Mouse (Mus musculus) heart, embryonic 14.5 days (tissue): ENCODE data around the gene Gm12216. TPM values are rescaled to one million over a fixed set of nuclear protein-coding genes. Genes with fewer than 3 reads are reported as not detected.

ENCODE experiments used
- ATAC-seq: fragments of 200-750 bp; cut with Nextera tagmentation; 2 replicates; pipeline ENCODE4 v1.8.0; 2017; ENCODE audit warnings: low read depth, moderate TSS enrichment; ENCODE audit not compliant: insufficient number of reproducible peaks, insufficient read depth, low FRiP score
- H3K27ac ChIP-seq, 2 experiments: fragments of 200-500 bp in 1 of 2; fragments of 300-500 bp in 1 of 2; sonication (generic) in 1 of 2; replicated peaks in 1 of 2; 2 replicates each; pipeline ENCODE4 v1.5.1; 2012 to 2014; ENCODE audit warnings: low read depth in 2 of 2, low read length in 2 of 2, control low read depth in 1 of 2, mild to moderate bottlenecking in 1 of 2, mixed read lengths in 1 of 2; ENCODE audit not compliant: control insufficient read depth in 1 of 2, insufficient read depth in 1 of 2
- H3K27me3 ChIP-seq: fragments of 300-500 bp; sonication (generic); 2 replicates; pipeline ENCODE4 v1.6.1; 2014; ENCODE audit warnings: mild to moderate bottlenecking, low read length, control low read depth; ENCODE audit not compliant: control insufficient read depth, insufficient read depth
- H3K36me3 ChIP-seq: fragments of 300-500 bp; sonication (generic); 2 replicates; pipeline ENCODE4 v1.6.1; 2014; ENCODE audit warnings: mild to moderate bottlenecking, control low read depth, low read length, mixed read lengths; ENCODE audit not compliant: control insufficient read depth, insufficient read depth
- H3K4me1 ChIP-seq, 2 experiments: fragments of 200-500 bp in 1 of 2; fragments of 300-500 bp in 1 of 2; sonication (generic) in 1 of 2; 2 replicates each; pipeline ENCODE4 v1.6.1; 2012 to 2014; ENCODE audit warnings: low read length in 2 of 2, control low read depth in 1 of 2, mixed read lengths in 1 of 2; ENCODE audit not compliant: control insufficient read depth in 2 of 2, insufficient read depth in 2 of 2
- H3K4me2 ChIP-seq: fragments of 300-500 bp; sonication (generic); 2 replicates; pipeline ENCODE4 v1.6.1; 2014; ENCODE audit warnings: mild to moderate bottlenecking, low read length
- H3K4me3 ChIP-seq, 2 experiments: fragments of 200-500 bp in 1 of 2; fragments of 300-500 bp in 1 of 2; sonication (generic) in 1 of 2; 2 replicates each; pipeline ENCODE4 v1.5.1; 2012 to 2014; ENCODE audit warnings: low read length in 2 of 2, mild to moderate bottlenecking in 2 of 2, control low read depth in 1 of 2, low read depth in 1 of 2, moderate library complexity in 1 of 2; ENCODE audit not compliant: control insufficient read depth in 1 of 2, insufficient read depth in 1 of 2
- H3K9ac ChIP-seq: fragments of 300-500 bp; sonication (generic); 2 replicates; pipeline ENCODE4 v1.6.1; 2014; ENCODE audit warnings: mild to moderate bottlenecking, low read length
- H3K9me3 ChIP-seq: fragments of 300-500 bp; sonication (generic); 2 replicates; pipeline ENCODE4 v1.6.1; 2016; ENCODE audit warnings: low read length, control low read depth; ENCODE audit not compliant: control insufficient read depth
- WGBS: fragments of 180-500 bp; shearing (Covaris S2); extraction: QIAGEN DNeasy Blood & Tissue Kit; methylation state at CpG from one replicate; pipeline ENCODE4 v1.1.7; 2014; 5-methylcytosine and 5-hydroxymethylcytosine counted together
- polyA plus RNA-seq: library from polyadenylated mRNA; unstranded; fragments of >200 nt; fragmentation: Nextera tagmentation; extraction: Ambion mirVana; gene quantifications from 2 replicates; pipeline ENCODE4 v1.2.1, GENCODE M21; 2014

Gene Gm12216
- polyA plus RNA-seq, 1 experiment from 2014 or later = 0.30 TPM

DNA sequence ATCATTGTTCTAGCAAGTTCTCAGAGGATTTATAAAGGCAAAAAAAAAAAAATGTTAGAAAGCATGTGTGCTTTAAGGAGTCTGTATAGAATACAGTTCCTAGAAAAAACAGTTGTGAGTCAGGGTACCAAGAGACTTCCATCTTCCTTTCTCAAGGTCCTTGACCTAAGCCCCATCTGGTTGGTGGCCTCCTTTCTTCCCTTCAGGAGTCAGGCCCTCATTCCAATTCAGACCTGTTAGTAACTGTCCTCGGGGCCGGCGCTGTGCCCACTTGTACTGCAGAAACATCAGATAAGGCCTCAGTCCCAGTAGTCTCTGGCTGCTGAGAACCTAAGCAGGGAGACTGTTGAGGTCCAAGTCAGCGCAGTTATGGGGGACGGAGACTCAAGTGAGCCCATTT lies 86.0 kb downstream of the Gm12216 start, which contains the start of gene Gm17334:
Gene Gm17334 (minus strand): TSS at position 101 of the 400 bp plus-strand sequence.
- 74% methylated on average over 5 of the region's 5 CpGs for WGBS
- Histone ChIP-seq H3K27me3 (no peaks in the 10 kb centered on the region), H3K36me3 (peaks cover 52% of the 10 kb centered on the region), H3K4me1 (peaks cover 3 to 6% of the 10 kb centered on the region in 2 experiments; a peak in 3 of 4 replicates), H3K4me2 (no peak within 1 kb of the TSS), H3K9ac (no peak within 1 kb of the TSS), H3K4me3 (no peak within 1 kb of the TSS), H3K27ac (no peak within 1 kb of the TSS), H3K9me3 (no peaks in the 10 kb centered on the region)
- no peak for ATAC-seq

DNA sequence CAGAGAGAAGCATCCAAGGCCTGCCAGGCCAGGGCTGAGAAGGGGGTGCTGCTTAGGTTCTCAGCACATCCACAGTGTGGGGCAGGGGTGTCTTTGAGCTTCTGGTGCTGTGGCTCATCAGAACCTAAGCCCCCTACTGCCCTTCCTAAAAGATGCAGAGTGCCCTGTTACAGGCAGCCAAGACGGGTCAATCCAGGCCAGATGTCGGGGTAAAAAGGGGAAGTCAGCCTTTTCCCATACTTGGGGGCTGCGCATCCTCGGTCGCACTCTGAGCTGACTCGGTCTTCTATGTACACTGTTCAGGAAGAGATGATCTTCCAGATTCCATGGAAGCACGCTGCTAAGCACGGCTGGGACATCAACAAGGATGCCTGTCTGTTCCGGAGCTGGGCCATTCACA lies 86.5 kb downstream of the Gm12216 start:
- no peaks in the 10 kb centered on the region for H3K27me3 ChIP-seq
- H3K9me3 ChIP-seq = no peaks in the 10 kb centered on the region
- no peak overlapping the region for H3K9ac ChIP-seq
- WGBS = 84% methylated on average over 9 of the region's 9 CpGs
- H3K4me1 ChIP-seq = peaks cover 3 to 6% of the 10 kb centered on the region in 2 experiments; a peak in 3 of 4 replicates
- no peak overlapping the region for H3K4me3 ChIP-seq
- peaks cover 48% of the 10 kb centered on the region for H3K36me3 ChIP-seq
- ATAC-seq = no peak
- H3K4me2 ChIP-seq = no peak overlapping the region
- H3K27ac ChIP-seq = no peak overlapping the region

GRCm38 (mm10) chr11:53771001-53771744 lies 87.9 kb downstream of the Gm12216 start:
- Histone ChIP-seq H3K36me3 (peaks cover 34% of the 10 kb centered on the region), H3K9me3 (no peaks in the 10 kb centered on the region), H3K9ac (peak overlapping the region; percentile 82), H3K4me1 (peaks cover 3 to 6% of the 10 kb centered on the region in 2 experiments; a peak in 3 of 4 replicates), H3K27me3 (no peaks in the 10 kb centered on the region), H3K27ac (no peak overlapping the region), H3K4me3 (peak overlapping the region in 1 of 2 experiments; percentile 87; a peak in 3 of 4 replicates), H3K4me2 (peak overlapping the region; percentile 84)
- ATAC-seq = no peak
- 82% methylated on average over 11 of the region's 11 CpGs for WGBS

GRCm38 (mm10) chr11:53770125-53770791 lies 88.8 kb downstream of the Gm12216 start:
- peaks cover 26% of the 10 kb centered on the region for H3K36me3 ChIP-seq
- no peaks in the 10 kb centered on the region for H3K9me3 ChIP-seq
- H3K27ac ChIP-seq = peak overlapping the region; percentile 73 to 76
- peak overlapping the region; percentile 84 for H3K4me2 ChIP-seq
- peak overlapping the region; percentile 82 for H3K9ac ChIP-seq
- WGBS = under 1% methylated on average over 53 of the region's 75 CpGs
- peak overlapping the region; percentile 87 to 89 for H3K4me3 ChIP-seq
- no peaks in the 10 kb centered on the region for H3K27me3 ChIP-seq
- ATAC-seq = peak; percentile 69
- H3K4me1 ChIP-seq = peaks cover 3 to 6% of the 10 kb centered on the region in 2 experiments; a peak in 3 of 4 replicates

DNA sequence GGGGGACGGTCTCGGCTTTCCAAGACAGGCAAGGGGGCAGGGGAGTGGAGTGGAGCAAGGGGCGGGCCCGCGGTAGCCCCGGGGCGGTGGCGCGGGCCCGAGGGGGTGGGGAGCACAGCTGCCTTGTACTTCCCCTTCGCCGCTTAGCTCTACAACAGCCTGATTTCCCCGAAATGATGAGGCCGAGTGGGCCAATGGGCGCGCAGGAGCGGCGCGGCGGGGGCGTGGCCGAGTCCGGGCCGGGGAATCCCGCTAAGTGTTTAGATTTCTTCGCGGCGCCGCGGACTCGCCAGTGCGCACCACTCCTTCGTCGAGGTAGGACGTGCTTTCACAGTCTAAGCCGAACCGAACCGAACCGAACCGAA lies 89.3 kb downstream of the Gm12216 start, which contains the start of gene Irf1:
Gene Irf1 (plus strand): TSS at position 255 of the 365 bp plus-strand sequence.
- peak within 1 kb of the TSS; percentile 84 for H3K4me2 ChIP-seq

DNA sequence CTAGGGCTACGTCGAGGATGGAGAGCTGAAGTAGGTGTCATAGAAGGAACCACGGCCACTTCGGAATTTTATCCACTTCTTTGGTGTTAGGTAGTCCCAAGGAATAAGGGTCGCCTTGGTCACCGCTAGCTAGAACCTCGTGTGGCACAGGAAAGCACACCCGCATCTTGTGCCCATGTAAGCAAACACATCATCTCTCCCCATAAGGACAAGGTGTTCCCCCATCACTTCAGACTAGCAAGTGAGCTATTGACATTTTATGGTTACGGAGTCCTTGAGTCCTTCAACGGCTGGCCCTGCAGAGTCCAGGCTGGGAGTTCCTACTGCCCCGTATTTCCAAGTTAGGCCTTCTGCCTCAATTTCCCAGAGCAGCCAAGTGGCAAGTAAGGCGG lies 89.9 kb downstream of the Gm12216 start:
- Histone ChIP-seq H3K27ac (0 out of 4 replicates have a peak overlapping the region, but pooled peaks have one; percentile 20 to 24), H3K36me3 (peaks cover 15% of the 10 kb centered on the region), H3K9me3 (no peaks in the 10 kb centered on the region), H3K4me2 (peak overlapping the region; percentile 84), H3K27me3 (no peaks in the 10 kb centered on the region), H3K4me1 (peaks cover 9 to 11% of the 10 kb centered on the region in 2 experiments; a peak in 3 of 4 replicates), H3K4me3 (peak overlapping the region; percentile 87 to 89; a peak in 3 of 4 replicates), H3K9ac (peak overlapping the region; percentile 82)
- WGBS = 43% methylated on average over 12 of the region's 12 CpGs
- ATAC-seq = no peak

More for the DNA sequence above, 89.3 kb downstream of the Gm12216 start, which contains the start of gene Irf1:
- H3K27ac ChIP-seq = peak within 1 kb of the TSS; percentile 73 to 76
- peak within 1 kb of the TSS; percentile 87 to 89 for H3K4me3 ChIP-seq
- ATAC-seq = peak; percentile 85
- peaks cover 21% of the 10 kb centered on the region for H3K36me3 ChIP-seq
- under 1% methylated on average over 39 of the region's 40 CpGs for whole genome bisulfite sequencing
- H3K9ac ChIP-seq = peak within 1 kb of the TSS; percentile 82
- no peaks in the 10 kb centered on the region for H3K27me3 ChIP-seq
- no peaks in the 10 kb centered on the region for H3K9me3 ChIP-seq
- H3K4me1 ChIP-seq = peaks cover 5 to 6% of the 10 kb centered on the region in 2 experiments; a peak in 3 of 4 replicates

GRCm38 (mm10) chr11:53768422-53769184 lies 90.5 kb downstream of the Gm12216 start:
- no peak overlapping the region for H3K4me3 ChIP-seq
- H3K36me3 ChIP-seq = peaks cover 10% of the 10 kb centered on the region
- no peak for ATAC-seq
- peaks cover 14 to 17% of the 10 kb centered on the region in 2 experiments for H3K4me1 ChIP-seq
- no peaks in the 10 kb centered on the region for H3K9me3 ChIP-seq
- H3K27ac ChIP-seq = no peak overlapping the region
- no peaks in the 10 kb centered on the region for H3K27me3 ChIP-seq
- no peak overlapping the region for H3K4me2 ChIP-seq
- WGBS = 76% methylated on average over 13 of the region's 13 CpGs
- H3K9ac ChIP-seq = no peak overlapping the region
